Mouse (Mus musculus) cerebellum, adult 11-12 months (tissue): ENCODE measurements around the gene Prrt4.
A peak's percentile ranks its signal among the peaks of the same experiment; 100 is the strongest.

Experiments
- DNase-seq: peaks from one replicate; pipeline ENCODE4 v3.0.0; 2022

The Prrt4 gene

DNA sequence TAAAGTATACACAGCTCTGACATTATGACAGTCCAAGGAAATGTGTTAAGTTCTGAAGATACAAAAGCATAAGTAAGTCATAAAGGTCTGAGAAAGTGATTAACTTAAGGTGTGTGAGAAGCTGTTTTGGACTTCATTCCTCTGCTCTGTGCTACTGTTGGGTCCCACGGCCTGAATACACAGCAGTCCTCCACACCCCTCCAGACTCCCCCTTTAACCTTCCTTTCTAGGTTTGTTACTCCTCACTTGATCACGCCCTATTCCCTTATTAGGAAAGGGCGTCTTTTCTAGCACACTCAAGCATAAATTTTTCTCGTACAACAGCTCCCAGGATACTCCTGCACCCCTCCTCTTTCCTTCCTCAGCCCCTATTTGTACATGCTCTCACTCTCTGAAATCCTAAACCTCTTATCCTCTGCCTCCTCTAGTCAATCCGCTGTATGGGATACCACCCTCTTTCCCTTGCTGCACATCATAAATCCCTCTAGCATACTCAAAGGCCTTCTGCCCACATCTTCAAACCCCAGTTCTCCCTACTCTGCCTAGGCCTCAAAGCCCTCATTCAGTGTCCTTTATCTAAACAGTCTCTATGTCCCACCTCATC is 31.9 kb downstream of the Prrt4 start:
- no peak for DNase-seq

DNA sequence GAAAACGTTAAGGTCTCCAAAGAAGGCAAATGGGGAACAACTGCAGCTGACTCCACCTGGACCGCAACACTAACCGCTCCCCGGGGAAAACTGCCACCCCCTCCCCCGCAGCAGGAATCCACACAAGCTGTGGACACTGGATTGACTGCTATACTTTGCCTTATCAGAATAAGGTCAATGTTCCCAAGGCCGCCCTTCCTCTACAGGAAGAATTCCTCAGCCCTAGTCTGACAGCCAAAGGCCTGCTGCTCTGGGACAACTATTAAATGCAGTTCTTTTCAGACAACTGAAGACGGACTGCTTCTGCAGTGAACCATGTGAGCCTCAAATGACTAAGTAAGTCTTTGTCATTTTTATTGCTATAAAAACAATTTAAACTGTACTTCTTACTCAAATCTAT is 32.7 kb downstream of the Prrt4 start:
- no peak for DNase-seq

DNA sequence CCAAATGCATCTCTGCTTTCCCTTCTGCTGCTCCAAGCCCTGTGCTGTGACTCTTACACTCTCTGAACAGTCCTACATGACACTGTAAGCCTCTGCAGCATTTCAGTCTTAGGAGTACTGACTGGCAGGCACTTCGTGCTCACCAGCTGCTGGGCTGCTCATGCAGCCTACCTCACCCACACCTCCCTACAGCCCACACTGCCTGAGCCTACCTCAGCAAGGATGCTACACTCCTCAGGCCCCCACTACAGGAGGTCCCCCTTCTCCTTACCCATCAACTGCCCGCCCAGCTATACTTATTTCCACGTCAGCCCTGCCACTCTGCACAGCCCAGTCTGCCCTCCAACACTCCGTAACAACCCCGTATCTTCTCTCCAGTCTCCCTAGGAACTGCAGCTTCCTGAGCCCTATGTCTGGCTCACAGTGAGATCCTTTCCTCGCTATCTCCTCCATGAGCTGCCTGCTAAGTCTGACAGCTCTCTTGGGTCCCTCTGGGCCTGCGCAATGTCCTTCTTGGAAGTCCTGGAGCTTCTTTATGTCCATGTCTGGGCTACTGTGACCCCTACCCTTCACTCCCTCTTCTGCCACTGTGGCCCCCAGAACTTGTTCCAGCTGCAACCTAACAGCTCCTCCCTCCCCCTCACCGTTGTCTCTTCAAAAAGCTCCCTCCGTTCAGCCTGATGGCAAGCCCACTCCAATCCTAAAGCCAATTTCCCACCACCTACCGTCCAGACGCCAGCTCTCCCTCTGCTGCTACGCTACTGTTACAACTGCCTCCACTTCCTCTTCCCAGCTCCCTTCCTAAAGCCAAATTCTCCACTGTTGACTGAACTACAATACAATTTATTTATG is 33.7 kb downstream of the Prrt4 start:
- no peak for DNase-seq

DNA sequence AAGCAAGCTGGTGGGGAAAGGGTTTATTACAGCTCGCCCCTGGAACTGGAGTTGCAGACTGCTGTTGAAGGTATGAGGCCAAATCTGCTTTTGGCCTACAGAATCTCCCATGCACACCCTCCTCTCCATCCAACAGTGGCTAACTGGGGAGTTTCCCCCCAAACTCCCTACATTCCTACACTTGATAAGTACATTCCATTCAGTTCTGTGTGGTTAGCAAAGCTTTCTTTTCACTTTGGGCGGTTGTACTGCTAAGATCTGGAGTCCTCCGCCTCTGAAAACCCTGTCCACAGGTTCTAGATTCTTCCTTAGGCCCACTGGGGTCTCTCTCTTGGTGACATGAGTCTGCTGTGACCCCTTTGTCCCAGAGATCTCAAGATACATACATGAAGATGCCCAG is 34.4 kb downstream of the Prrt4 start:
- DNase-seq: no peak

DNA sequence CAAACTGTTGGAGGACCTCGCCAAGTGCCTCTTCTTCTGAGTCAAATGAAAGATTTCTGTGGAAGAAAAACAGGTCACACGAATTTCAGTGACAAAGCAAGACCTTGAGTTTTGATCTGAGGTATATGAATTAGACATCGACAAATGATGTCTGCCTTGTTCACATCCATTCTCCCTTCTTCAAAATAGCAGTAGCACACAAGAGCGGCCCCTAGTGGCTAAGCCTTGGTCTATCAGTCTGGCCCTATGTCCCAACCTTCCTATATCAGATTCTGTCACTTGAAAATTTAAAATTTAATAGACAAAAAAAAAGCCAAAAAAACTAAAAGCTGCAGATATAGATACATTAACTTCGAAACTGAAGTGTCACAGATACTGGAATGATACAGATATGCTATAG is 35.8 kb downstream of the Prrt4 start:
- peak; percentile 38 for DNase-seq

DNA sequence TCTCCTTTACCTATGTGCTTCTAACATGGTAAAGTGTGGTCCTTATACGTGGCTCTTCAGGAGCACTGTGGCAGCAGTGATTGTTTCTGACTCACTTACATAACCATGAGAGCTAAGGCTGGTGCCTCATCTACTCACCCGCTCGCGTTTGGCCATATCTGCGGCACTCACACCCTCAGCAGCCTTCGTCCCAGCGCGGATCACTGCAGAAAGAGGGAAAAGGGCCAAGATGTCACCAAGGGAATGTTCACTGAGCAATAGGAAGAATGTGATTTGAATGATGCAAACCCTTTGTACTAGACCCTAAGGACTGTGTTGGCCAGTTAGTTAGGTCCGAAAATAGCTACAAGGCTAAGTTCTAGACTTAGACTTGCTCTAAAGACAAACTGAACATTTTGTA is 41.9 kb downstream of the Prrt4 start:
- no peak for DNase-seq

DNA sequence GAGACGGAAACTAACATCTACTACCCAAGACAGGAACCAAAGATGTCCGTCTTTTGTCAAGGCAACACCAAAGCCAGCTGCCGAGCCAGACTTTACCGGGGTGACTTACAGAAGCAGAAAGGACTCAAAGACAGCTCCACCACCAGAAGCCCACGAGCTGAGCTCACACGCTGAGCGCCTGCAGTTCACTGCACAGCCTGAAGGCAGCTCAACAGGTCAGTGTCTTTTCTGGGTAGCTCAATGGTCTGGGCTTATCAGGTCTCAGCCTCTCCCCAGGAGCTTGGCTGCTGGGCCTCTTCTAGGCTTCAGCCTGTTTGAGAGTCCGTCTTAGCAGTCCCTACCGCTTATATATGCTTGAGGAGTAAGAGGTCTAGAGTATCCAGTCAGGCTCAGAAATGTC is 46.3 kb downstream of the Prrt4 start:
- DNase-seq: no peak

DNA sequence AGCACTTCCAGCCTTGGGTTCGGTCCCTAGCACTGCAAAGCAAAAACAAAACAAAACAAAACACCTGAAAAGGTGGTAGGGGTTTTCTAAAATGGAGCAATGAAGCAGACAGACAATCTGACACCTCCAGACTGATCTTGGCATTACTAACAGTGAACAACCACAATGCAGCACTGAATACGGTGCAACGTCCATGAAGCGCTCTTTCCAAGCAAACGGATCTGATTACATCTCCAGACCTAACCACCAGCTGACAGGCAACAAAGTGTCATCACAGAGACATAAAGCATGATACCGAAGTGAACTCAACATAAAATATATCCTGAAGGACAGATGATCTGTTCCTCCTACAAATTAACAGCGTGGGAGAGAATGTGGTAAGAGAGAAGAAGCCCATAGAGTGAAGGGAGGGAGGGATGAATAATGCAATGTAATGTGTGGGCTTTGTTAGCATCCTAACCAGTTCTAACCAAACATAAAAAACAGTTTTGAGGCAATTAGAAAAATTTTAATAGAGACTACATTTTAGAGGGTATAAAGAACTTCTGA is 52.4 kb downstream of the Prrt4 start:
- DNase-seq: no peak

DNA sequence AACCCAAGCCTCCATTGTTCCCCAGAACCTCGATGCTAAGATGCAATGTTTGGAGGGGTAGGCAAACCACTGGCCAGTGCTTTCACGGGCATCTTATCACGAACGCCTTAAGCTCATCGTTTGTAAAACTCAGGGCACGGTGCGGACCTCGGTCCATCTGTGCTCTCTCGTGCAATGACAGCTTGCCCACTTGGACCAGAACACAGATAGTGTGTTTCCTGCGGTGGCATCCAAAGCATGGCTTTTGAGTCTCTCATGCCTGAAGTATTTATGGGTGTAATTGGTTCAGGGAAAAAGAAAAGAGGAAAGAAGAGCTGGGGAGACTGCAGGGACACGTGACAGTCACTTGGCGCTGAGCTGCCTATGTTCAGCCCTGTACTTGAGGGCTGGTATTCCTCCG is 59.4 kb downstream of the Prrt4 start:
- peak; percentile 9 for DNase-seq
